Mouse (Mus musculus) layer of hippocampus, postnatal 14 days (tissue): ENCODE results near the gene Hsd17b6. TPM values are rescaled to one million over a fixed set of nuclear protein-coding genes. Genes with fewer than 3 reads are reported as not detected.

Source experiments
- DNase-seq, 2 experiments: peaks; one replicate each; pipeline ENCODE4 v3.0.0; 2021 to 2022; ENCODE audit warnings: low spot score in 2 of 2, mixed read lengths in 1 of 2
- total RNA-seq, 2 experiments: library from RNA; stranded (reverse); gene quantifications; 2 replicates each; pipeline ENCODE4 v1.2.3; 2021

The Hsd17b6 gene
- total RNA-seq, 2 experiments from 2014 or later = not detected

DNA sequence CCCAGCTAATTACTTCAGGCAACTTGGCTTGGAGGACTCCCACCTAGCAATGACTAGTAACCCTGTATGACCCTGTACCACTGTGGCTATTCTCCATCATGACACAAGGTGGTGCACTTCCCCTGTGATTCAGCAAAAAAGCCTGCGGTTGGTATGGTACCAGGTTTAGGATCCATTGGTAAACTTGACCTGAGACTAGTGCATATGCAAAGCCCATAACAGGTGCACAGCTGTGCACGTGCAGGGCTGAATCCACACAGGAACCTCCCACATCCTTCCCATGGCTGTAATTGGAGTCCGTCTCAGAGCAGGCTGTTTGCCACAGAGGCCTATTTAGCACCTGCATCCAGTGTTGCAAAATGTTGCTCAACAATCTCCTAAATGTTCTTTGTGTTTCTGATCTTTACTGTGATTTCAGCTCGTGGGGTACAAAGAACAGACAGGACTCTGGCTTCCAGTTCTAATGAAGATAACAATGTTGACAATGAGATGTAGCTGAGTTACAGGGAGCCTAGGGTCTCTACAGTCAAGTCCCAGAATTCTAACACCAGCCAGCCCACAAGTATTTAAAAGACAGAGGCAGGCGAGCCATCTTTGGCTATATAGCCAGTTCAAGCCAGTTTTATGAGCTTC lies 61.9 kb downstream of the Hsd17b6 start:
- peak; percentile 28 to 49 for DNase-seq

Other genes with a start within 250 kb of the Hsd17b6 start
- under 1 TPM; 0.09 to 0.24 TPM for gene Rdh1, start 247.9 kb downstream of the Hsd17b6 start, total RNA-seq
- under 1 TPM; 0.25 to 0.76 TPM for gene Rdh16f1, start 247.8 kb downstream of the Hsd17b6 start, total RNA-seq
- gene Rdh9, start 231.2 kb downstream of the Hsd17b6 start, total RNA-seq = not detected
- gene Rdh16, start 206.5 kb downstream of the Hsd17b6 start, total RNA-seq = under 1 TPM; 0.12 to 0.21 TPM
- gene Rdh19, start 157.7 kb downstream of the Hsd17b6 start, total RNA-seq = not detected
- gene Rdh16f2, start 141.1 kb downstream of the Hsd17b6 start, total RNA-seq = not detected
- gene Rdh7, start 118.8 kb downstream of the Hsd17b6 start, total RNA-seq = not detected
- gene Sdr9c7, start 109.1 kb downstream of the Hsd17b6 start, total RNA-seq = under 1 TPM in 1 of 2 experiments, not detected in 1; 0.12 TPM
- gene Prim1, start 7.6 kb upstream of the Hsd17b6 start, total RNA-seq = 1 to 10 TPM; 5.4 to 6.6 TPM
- gene Naca, start 28.0 kb upstream of the Hsd17b6 start, total RNA-seq = 100 to 1,000 TPM; 321 to 339 TPM
- 100 to 1,000 TPM; 138 to 149 TPM for gene Ptges3, start 51.3 kb upstream of the Hsd17b6 start, total RNA-seq
- gene Atp5b, start 75.7 kb upstream of the Hsd17b6 start, total RNA-seq = 1,000 to 10,000 TPM; 1,880 to 1,915 TPM
- gene Baz2a, start 84.0 kb upstream of the Hsd17b6 start, total RNA-seq = 10 to 100 TPM; 35.1 to 36.8 TPM
- 10 to 100 TPM; 13.4 to 14.6 TPM for gene Rbms2, start 172.7 kb upstream of the Hsd17b6 start, total RNA-seq
- gene Gls2, start 186.8 kb upstream of the Hsd17b6 start, total RNA-seq = 10 to 100 TPM; 14.2 to 18.4 TPM
- gene Spryd4, start 204.2 kb upstream of the Hsd17b6 start, total RNA-seq = 10 to 100 TPM; 11.1 to 11.5 TPM
- not detected for gene Mip, start 218.2 kb upstream of the Hsd17b6 start, total RNA-seq
- 1 to 10 TPM; 4.1 to 7.6 TPM for gene Timeless, start 224.5 kb upstream of the Hsd17b6 start, total RNA-seq
- not detected for gene Apon, start 246.5 kb upstream of the Hsd17b6 start, total RNA-seq